Comparison of ENCODE assay signal across 10 mouse cellular contexts in genomic region chr6:93026068-93027022, GRCm38 (mm10).
DNase-seq lines count a peak whose midpoint lies in the region; ATAC-seq lines count a peak whose summit lies in the region.
"Had no signal": no experiment of that assay in that cellular context is flagged by ENCODE, and none has a peak within 500 bp of the region (broad histone marks: within the 10 kb centered on the region; RNA-seq: fewer than 3 reads in every experiment).

No protein-coding gene starts in this region.

- no peak for ATAC-seq in liver, embryonic 11.5 days (replicated peaks; ENCODE audit: low FRiP score)
- ATAC-seq: Patski had no signal

- no peak overlapping the region for H3K27ac ChIP-seq in liver, embryonic 11.5 days (ENCODE audit: low read depth, low read length)
- H3K27ac ChIP-seq: liver, embryonic 14.5 days had no signal

- no peak overlapping the region for H3K9ac ChIP-seq in liver, embryonic 11.5 days (ENCODE audit: low read depth, low read length)
- H3K9ac ChIP-seq: liver, embryonic 14.5 days had no signal

- H3K4me1 ChIP-seq in liver, embryonic 11.5 days (replicated peaks; ENCODE audit: control insufficient read depth, insufficient read depth, low read length), result no peaks in the 10 kb centered on the region

- H3K4me2 ChIP-seq in liver, embryonic 11.5 days, result no peak overlapping the region

- H3K36me3 ChIP-seq in liver, embryonic 11.5 days (ENCODE audit: control insufficient read depth, insufficient read depth, low read length), result no peaks in the 10 kb centered on the region

- H3K27me3 ChIP-seq in liver, embryonic 11.5 days (replicated peaks; ENCODE audit: control insufficient read depth, insufficient read depth, low read length), result no peaks in the 10 kb centered on the region
- H3K27me3 ChIP-seq: Patski had no signal

- peak; percentile 7 for DNase-seq in liver
- no peak for DNase-seq in liver, embryonic 11.5 days (ENCODE audit: low spot score)
- DNase-seq in fibroblast of lung, adult 2 months (ENCODE audit: low read depth), result peak; percentile 52
- DNase-seq in kidney, adult 8-10 months, result peak; percentile 47 to 49
- peak; percentile 35 for DNase-seq in ovary, postnatal 36 days (ENCODE audit: low spot score)
- no peak for DNase-seq in natural killer cell, adult 2 months (ENCODE audit: low spot score in 2 of 2)
- no peak for DNase-seq in embryo, embryonic 10.5 days (ENCODE audit: low spot score)
- DNase-seq in right cerebral cortex, postnatal 36 days (ENCODE audit: low spot score in 2 of 2), result no peak

- WGBS in liver, embryonic 11.5 days, result 70% methylated on average over 9 of the region's 9 CpGs

- H3K4me3 ChIP-seq in liver, embryonic 11.5 days (ENCODE audit: low read depth, low read length), result no peak overlapping the region

- H3K9me3 ChIP-seq in liver, embryonic 11.5 days (ENCODE audit: control insufficient read depth, low read length), result no peaks in the 10 kb centered on the region

Comparison
In these comparisons a context has a peak if more than half of its experiments do, and no peak if none do; other contexts are left out.
1. DNase-seq: peak in liver (single experiment), fibroblast of lung, adult 2 months (single experiment), kidney, adult 8-10 months (2 of 2) and ovary, postnatal 36 days (single experiment); none in liver, embryonic 11.5 days (single experiment), natural killer cell, adult 2 months (0 of 2), embryo, embryonic 10.5 days (single experiment) and right cerebral cortex, postnatal 36 days (0 of 2).